Mouse (Mus musculus): ENCODE results near the gene Eprs.

GRCm38 (mm10) chr1:185426583-185426982 is 63.7 kb downstream of the Eprs start:
- no peak for TF ChIP-seq CTCF (IDR thresholded peaks at IDR 0.05; ENCODE audit: low read depth, low read length)
- TF ChIP-seq POLR2A (IDR thresholded peaks at IDR 0.05; ENCODE audit: borderline replicate concordance, low read depth, low read length): no peak
